Mouse (Mus musculus) liver, embryonic 13.5 days (tissue): Measurements from ENCODE around the gene Fer1l4. TPM values are rescaled to one million over a fixed set of nuclear protein-coding genes. Genes with fewer than 3 reads are reported as not detected.
A peak's percentile ranks its signal among the peaks of the same experiment; 100 is the strongest.

Experiments used
- ATAC-seq: fragments of 200-750 bp; cut with Nextera tagmentation; 2 replicates; pipeline ENCODE4 v1.8.0; 2017; ENCODE audit warnings: low read depth, mild to moderate bottlenecking, moderate number of reproducible peaks, moderate library complexity
- DNase-seq: peaks from one replicate; pipeline ENCODE4 v3.0.0; 2022
- H3K27ac ChIP-seq: fragments of 300-500 bp; sonication (generic); 2 replicates; pipeline ENCODE4 v1.5.1; 2015; ENCODE audit warnings: moderate library complexity, mild to moderate bottlenecking, inconsistent platforms
- H3K27me3 ChIP-seq: fragments of 300-500 bp; sonication (generic); 2 replicates; pipeline ENCODE4 v1.6.1; 2015; ENCODE audit warnings: mild to moderate bottlenecking, inconsistent platforms
- H3K36me3 ChIP-seq: fragments of 300-500 bp; sonication (generic); 2 replicates; pipeline ENCODE4 v1.6.1; 2015; ENCODE audit warnings: mild to moderate bottlenecking, inconsistent platforms
- H3K4me1 ChIP-seq: fragments of 300-500 bp; sonication (generic); replicated peaks from 2 replicates; pipeline ENCODE4 v1.6.1; 2015; ENCODE audit warnings: inconsistent platforms
- H3K4me2 ChIP-seq: fragments of 300-500 bp; sonication (generic); 2 replicates; pipeline ENCODE4 v1.6.1; 2015; ENCODE audit warnings: inconsistent platforms, mild to moderate bottlenecking, moderate library complexity
- H3K4me3 ChIP-seq: fragments of 300-500 bp; sonication (generic); replicated peaks from 2 replicates; pipeline ENCODE4 v1.5.1; 2015; ENCODE audit warnings: mild to moderate bottlenecking, inconsistent platforms
- H3K9ac ChIP-seq: fragments of 300-500 bp; sonication (generic); 2 replicates; pipeline ENCODE4 v1.6.1; 2015; ENCODE audit warnings: mild to moderate bottlenecking, inconsistent platforms
- H3K9me3 ChIP-seq: fragments of 300-500 bp; sonication (generic); replicated peaks from 2 replicates; pipeline ENCODE4 v1.6.1; 2016; ENCODE audit warnings: inconsistent platforms
- WGBS: fragments of 180-500 bp; shearing (Covaris S2); methylation state at CpG from one replicate; pipeline ENCODE4 v1.1.7; 2015; ENCODE audit not compliant: insufficient replicate concordance; 5-methylcytosine and 5-hydroxymethylcytosine counted together
- polyA plus RNA-seq: library from polyadenylated mRNA; unstranded; fragments of >200 nt; fragmentation: Nextera tagmentation; extraction: Ambion mirVana; gene quantifications from 2 replicates; pipeline ENCODE4 v1.2.1, GENCODE M21; 2015

Gene Fer1l4
- polyA plus RNA-seq, 1 experiment from 2014 or later, result not detected

DNA sequence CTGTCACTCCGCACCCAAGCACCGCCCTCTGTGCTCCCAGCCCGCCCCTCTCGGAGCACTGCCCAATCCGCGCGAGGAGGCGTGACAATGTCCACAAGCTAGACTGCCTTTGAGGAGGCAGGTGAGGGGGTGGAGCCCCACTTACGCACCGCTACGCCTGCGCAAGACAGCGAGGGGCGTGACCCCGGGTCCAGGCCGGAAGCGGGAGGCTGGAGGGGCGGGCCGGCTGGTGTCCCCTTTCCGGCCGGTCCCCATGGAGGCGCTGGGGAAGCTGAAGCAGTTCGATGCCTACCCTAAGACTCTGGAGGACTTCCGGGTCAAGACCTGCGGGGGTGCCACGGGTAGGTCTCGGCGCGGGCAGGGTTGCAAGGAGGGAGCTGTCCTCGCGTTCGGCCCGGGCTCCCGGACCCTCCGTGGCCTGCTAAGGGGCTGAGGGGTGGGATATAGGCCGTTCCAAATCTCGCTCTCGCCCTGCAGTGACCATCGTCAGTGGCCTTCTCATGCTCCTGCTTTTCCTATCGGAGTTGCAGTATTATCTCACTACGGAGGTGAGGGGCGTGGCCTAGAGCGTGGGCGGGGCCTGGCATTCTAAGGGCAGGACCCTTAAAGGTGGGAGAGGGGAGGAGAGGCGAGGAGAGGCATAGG lies 44.7 kb downstream of the Fer1l4 start, which contains the start of the genes 6430550D23Rik and Ergic3:
Gene 6430550D23Rik, minus strand, starts transcription at position 90 of the 645 bp plus-strand sequence.
Gene Ergic3, plus strand, starts transcription at position 158 of the 645 bp plus-strand sequence.
- Histone ChIP-seq H3K4me2 (peak within 1 kb of the TSS; percentile 90), H3K36me3 (peaks cover 32% of the 10 kb centered on the region), H3K4me3 (peak within 1 kb of the TSS; percentile 92), H3K27ac (peak within 1 kb of the TSS; percentile 90), H3K4me1 (peaks cover 19% of the 10 kb centered on the region), H3K9ac (peak within 1 kb of the TSS; percentile 88), H3K9me3 (0 out of 2 replicates have a peak, but pooled peaks cover 5% of the 10 kb centered on the region), H3K27me3 (no peaks in the 10 kb centered on the region)
- DNase-seq (peak; percentile 99), ATAC-seq (peak; percentile 100)
- under 1% methylated on average over 45 of the region's 45 CpGs for WGBS

DNA sequence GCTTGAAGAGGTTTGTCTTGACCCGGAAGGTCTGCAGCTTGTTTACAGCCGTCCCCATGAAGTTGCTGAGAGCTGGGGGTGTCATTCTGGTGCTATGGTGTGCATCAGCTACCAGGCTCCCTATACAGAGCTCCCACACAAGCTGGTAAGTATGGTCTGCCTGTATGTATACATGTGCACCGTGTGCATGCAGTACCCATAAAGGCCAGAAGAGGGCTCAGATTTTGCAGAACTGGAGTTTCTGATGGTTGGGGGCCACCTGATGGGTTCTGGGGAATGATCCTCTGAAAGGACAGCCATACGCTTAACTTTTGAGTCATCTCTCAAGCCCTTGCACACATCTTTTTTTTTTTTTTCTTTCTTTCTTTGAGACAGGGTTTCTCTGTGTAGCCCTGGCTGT lies 47.4 kb downstream of the Fer1l4 start:
- Histone ChIP-seq H3K9ac (no peak overlapping the region), H3K27ac (no peak overlapping the region), H3K4me1 (peaks cover 19% of the 10 kb centered on the region), H3K36me3 (peaks cover 12% of the 10 kb centered on the region), H3K27me3 (no peaks in the 10 kb centered on the region), H3K4me3 (no peak overlapping the region), H3K9me3 (0 out of 2 replicates have a peak, but pooled peaks cover 5% of the 10 kb centered on the region), H3K4me2 (no peak overlapping the region)
- WGBS, result 85% methylated on average over 4 of the region's 4 CpGs
- ATAC-seq, result no peak
- DNase-seq, result no peak

DNA sequence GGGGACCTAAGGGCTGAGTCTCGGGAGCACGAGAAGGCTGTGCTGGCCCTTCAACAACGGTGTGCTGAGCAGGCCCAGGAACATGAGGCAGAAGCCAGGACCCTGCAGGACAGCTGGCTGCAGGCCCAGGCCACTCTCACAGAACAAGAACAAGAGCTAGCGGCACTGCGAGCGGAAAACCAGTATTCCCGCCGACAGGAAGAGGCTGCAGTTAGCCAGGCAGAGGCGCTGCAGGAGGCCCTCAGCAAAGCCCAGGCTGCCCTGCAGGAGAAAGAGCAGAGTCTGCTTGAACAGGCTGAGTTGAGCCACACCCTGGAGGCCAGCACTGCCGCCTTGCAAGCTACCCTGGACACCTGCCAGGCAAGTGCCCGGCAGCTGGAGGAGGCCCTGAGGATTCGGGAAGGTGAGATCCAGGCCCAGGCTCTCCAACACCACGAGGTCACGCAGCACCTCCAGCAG lies 60.9 kb downstream of the Fer1l4 start:
- H3K36me3 ChIP-seq, result peaks cover 92% of the 10 kb centered on the region
- no peaks in the 10 kb centered on the region for H3K9me3 ChIP-seq
- peak overlapping the region; percentile 63 for H3K4me3 ChIP-seq
- H3K27me3 ChIP-seq, result no peaks in the 10 kb centered on the region
- H3K4me1 ChIP-seq, result peaks cover 81% of the 10 kb centered on the region
- ATAC-seq (peak; percentile 37), DNase-seq (peak; percentile 40)
- WGBS, result 75% methylated on average over 14 of the region's 14 CpGs
- H3K27ac ChIP-seq, result peak overlapping the region; percentile 94
- H3K4me2 ChIP-seq, result peak overlapping the region; percentile 74
- H3K9ac ChIP-seq, result peak overlapping the region; percentile 73

DNA sequence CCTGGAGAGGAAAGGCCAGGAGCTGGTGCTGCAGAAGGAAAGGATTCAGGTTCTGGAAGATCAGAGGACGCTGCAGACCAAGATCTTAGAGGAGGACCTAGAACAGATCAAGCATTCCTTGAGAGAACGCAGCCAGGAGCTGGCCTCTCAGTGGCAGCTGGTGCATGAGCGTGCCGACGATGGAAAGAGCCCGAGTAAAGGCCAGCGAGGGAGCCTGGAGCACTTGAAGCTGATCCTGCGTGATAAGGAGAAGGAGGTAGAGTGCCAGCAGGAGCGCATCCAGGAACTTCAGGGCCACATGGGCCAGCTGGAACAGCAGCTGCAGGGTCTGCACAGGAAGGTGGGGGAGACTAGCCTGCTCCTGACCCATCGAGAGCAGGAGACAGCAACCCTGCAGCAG lies 61.6 kb downstream of the Fer1l4 start:
- H3K4me1 ChIP-seq, result peaks cover 86% of the 10 kb centered on the region
- H3K4me2 ChIP-seq, result peak overlapping the region; percentile 74
- H3K36me3 ChIP-seq, result peaks cover 92% of the 10 kb centered on the region
- peak overlapping the region; percentile 94 for H3K27ac ChIP-seq
- H3K27me3 ChIP-seq, result no peaks in the 10 kb centered on the region
- 80% methylated on average over 10 of the region's 10 CpGs for WGBS
- DNase-seq, result no peak
- no peak for ATAC-seq
- H3K9me3 ChIP-seq, result no peaks in the 10 kb centered on the region
- H3K4me3 ChIP-seq, result peak overlapping the region; percentile 63
- peak overlapping the region; percentile 73 for H3K9ac ChIP-seq

DNA sequence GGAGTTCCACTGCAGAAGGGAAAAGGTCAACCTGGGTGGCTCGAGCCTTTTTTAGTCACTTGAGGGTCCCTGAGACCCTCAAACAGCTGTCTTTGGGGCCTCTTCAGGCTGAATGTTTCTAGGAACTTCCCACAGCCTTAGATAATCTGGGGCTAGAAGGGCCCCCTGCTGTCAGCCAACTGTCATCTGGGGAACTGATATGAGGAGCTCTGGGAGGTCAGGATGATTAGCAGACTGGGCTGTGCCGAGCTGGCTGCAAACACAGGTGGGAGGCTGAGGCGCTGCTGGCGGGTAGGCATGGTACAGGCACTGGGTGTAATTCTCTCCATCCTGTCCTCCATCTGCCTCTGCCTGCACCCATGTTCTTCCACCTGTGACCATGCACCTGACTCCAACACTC lies 63.7 kb downstream of the Fer1l4 start:
- H3K27me3 ChIP-seq, result no peaks in the 10 kb centered on the region
- H3K27ac ChIP-seq, result peak overlapping the region; percentile 94
- H3K9me3 ChIP-seq, result no peaks in the 10 kb centered on the region
- H3K4me3 ChIP-seq, result peak overlapping the region; percentile 63
- peaks cover 92% of the 10 kb centered on the region for H3K36me3 ChIP-seq
- peak overlapping the region; percentile 73 for H3K9ac ChIP-seq
- H3K4me1 ChIP-seq, result peaks cover 85% of the 10 kb centered on the region
- H3K4me2 ChIP-seq, result peak overlapping the region; percentile 74
- ATAC-seq, result peak; percentile 97
- 10% methylated on average over 4 of the region's 4 CpGs for WGBS
- peak; percentile 83 for DNase-seq

DNA sequence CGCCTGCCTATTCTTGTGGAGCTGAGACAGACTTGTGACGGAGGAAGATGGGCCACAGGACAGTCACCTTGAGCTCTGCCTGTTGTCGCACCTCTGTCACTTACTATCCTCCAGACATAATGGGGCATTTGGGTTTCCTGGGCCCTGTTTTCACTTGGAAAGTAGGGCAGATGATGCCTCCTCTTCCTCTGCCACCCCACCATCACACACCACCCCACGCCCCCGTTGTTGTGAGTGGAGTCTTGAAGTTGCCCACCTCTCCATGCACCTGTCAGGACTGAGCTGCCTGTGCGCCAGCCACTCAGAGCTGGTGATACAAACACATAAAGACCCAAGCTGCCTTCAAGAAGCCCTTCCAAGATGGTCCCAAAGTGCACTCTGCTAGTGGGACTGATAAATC lies 65.6 kb downstream of the Fer1l4 start:
- H3K4me1 ChIP-seq, result peaks cover 66% of the 10 kb centered on the region
- H3K9me3 ChIP-seq, result no peaks in the 10 kb centered on the region
- peak overlapping the region; percentile 74 for H3K4me2 ChIP-seq
- no peaks in the 10 kb centered on the region for H3K27me3 ChIP-seq
- WGBS, result 92% methylated on average over 6 of the region's 6 CpGs
- peaks cover 92% of the 10 kb centered on the region for H3K36me3 ChIP-seq
- no peak for ATAC-seq
- H3K4me3 ChIP-seq, result no peak overlapping the region
- H3K27ac ChIP-seq, result peak overlapping the region; percentile 94
- H3K9ac ChIP-seq, result peak overlapping the region; percentile 9; the same call in 1 of the 2 replicates
- DNase-seq, result no peak

DNA sequence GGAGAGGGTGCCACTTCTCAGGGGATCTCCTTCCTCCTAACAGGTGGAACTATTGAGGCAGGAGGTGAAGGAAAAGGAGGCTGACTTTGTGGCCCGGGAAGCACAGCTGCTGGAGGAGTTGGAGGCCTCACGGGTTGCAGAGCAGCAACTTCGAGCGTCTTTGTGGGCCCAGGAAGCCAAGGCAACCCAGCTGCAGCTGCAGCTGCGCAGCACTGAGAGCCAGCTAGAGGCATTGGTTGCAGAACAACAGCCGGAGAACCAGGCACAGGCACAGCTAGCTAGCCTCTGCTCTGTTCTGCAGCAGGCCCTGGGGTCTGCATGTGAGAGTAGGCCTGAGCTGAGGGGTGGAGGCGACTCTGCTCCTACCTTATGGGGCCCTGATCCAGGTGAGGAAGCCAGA lies 67.0 kb downstream of the Fer1l4 start:
- H3K36me3 ChIP-seq, result peaks cover 91% of the 10 kb centered on the region

DNA sequence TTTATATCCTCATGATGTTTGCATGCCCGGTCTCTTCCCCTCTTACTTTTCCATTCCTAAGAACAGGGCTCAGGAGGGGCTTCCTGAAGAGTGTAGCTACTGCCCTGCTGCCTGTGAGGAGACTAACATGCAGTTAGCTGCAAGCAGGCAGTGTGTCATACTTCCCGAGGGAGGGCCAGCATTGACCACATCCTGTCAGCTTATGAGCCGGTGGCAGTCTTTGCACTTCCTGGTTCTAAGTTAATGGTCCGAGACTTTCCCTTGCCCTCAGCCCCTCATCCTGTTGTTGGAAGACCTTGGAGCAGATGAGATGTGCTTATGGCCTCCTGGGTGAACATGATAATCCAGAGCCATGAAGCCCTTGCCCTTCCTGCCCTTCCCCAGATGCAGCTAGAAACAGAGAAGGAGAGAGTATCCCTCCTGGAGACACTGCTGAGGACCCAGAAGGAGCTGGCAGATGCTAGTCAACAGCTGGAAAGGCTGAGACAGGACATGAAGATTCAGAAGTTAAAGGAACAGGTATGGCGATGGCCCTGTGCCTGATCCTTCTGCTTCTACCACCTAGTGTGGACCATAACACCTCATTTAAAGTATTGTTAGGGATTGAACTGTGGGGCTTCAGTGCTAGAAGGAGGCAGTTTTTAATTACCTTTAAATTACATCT lies 73.3 kb downstream of the Fer1l4 start:
- Histone ChIP-seq H3K27me3 (no peaks in the 10 kb centered on the region), H3K27ac (peak overlapping the region; percentile 66; the same call in 1 of the 2 replicates), H3K4me1 (0 out of 2 replicates have a peak, but pooled peaks cover 10% of the 10 kb centered on the region), H3K36me3 (peaks cover 87% of the 10 kb centered on the region), H3K9me3 (no peaks in the 10 kb centered on the region), H3K9ac (no peak overlapping the region), H3K4me2 (peak overlapping the region; percentile 38), H3K4me3 (peak overlapping the region; percentile 4; the same call in 1 of the 2 replicates)
- DNase-seq (no peak), ATAC-seq (peak; percentile 34; the same call in 1 of the 2 replicates)
- 30% methylated on average over 5 of the region's 5 CpGs for WGBS

More for the DNA sequence above, 67.0 kb downstream of the Fer1l4 start:
- no peak overlapping the region for H3K4me2 ChIP-seq
- H3K27me3 ChIP-seq, result no peaks in the 10 kb centered on the region
- no peak overlapping the region for H3K4me3 ChIP-seq
- WGBS, result 87% methylated on average over 7 of the region's 7 CpGs
- ATAC-seq, result no peak
- peak overlapping the region; percentile 94 for H3K27ac ChIP-seq
- no peak overlapping the region for H3K9ac ChIP-seq
- no peaks in the 10 kb centered on the region for H3K9me3 ChIP-seq
- no peak for DNase-seq
- peaks cover 52% of the 10 kb centered on the region for H3K4me1 ChIP-seq

DNA sequence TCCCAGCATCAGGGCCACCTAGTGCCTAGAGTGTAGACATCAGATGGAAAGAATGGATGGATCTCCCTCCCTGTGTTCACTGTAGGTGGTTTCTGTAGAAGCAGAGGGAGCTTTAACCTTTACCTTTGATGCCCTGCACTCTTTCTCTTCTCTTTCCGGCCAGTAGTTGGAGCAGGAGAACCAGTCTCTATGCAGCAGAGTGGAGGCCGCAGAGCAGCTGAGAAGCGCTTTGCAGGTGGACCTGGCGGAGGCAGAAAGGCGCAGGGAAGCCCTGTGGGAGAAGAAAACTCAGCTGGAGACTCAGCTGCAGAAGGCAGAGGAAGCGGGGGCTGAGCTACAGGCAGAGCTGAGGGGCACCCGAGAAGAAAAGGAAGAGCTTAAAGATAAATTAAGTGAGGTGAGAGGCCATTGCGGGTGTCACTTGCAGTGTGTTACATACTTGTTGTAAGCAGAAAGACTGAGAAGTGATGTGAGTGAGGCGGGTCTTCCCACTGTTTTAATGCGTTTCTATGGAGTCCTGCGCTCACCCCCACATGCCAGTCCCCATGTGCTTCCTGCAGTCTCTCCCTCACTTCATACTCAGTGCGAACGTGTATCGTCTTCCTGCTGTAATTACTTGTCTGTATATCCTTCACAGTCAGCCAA lies 78.5 kb downstream of the Fer1l4 start:
- Histone ChIP-seq H3K9ac (no peak overlapping the region), H3K27ac (no peak overlapping the region), H3K9me3 (no peaks in the 10 kb centered on the region), H3K27me3 (no peaks in the 10 kb centered on the region), H3K4me3 (no peak overlapping the region), H3K36me3 (peaks cover 83% of the 10 kb centered on the region), H3K4me1 (peaks cover 19% of the 10 kb centered on the region), H3K4me2 (no peak overlapping the region)
- 80% methylated on average over 14 of the region's 14 CpGs for WGBS
- DNase-seq (no peak), ATAC-seq (no peak)

DNA sequence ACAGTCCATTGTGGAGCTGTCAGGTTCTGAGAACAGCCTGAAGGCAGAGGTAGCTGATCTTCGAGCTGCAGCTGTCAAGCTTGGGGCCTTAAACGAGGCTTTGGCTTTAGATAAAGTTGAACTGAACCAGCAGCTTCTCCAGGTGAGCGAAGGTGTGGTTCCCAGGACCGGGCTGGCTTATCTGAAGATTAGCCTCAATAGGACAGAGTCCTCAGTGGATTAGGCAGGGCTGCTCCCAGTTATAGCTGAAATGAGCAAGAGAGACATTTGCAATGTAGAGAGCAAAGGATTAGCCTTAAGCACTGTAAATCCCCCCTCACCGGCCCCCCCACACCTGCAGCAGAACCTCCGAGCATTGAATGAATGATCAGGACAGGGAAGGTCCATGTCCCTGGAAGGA lies 79.4 kb downstream of the Fer1l4 start:
- Histone ChIP-seq H3K4me3 (no peak overlapping the region), H3K36me3 (peaks cover 87% of the 10 kb centered on the region), H3K4me2 (no peak overlapping the region), H3K9me3 (no peaks in the 10 kb centered on the region), H3K4me1 (peaks cover 14% of the 10 kb centered on the region), H3K27me3 (no peaks in the 10 kb centered on the region), H3K27ac (no peak overlapping the region; the same call in 1 of the 2 replicates), H3K9ac (peak overlapping the region; percentile 36; the same call in 1 of the 2 replicates)
- WGBS, result 46% methylated on average over 6 of the region's 6 CpGs
- no peak for DNase-seq
- peak; percentile 50 for ATAC-seq
